Mouse (Mus musculus) heart, embryonic 14.5 days (tissue): ENCODE measurements around the gene Brd3os. TPM values are rescaled to one million over a fixed set of nuclear protein-coding genes. Genes with fewer than 3 reads are reported as not detected.

Experiments used
- ATAC-seq: fragments of 200-750 bp; cut with Nextera tagmentation; 2 replicates; pipeline ENCODE4 v1.8.0; 2017; ENCODE audit warnings: low read depth, moderate TSS enrichment; ENCODE audit not compliant: insufficient number of reproducible peaks, insufficient read depth, low FRiP score
- H3K27ac ChIP-seq, 2 experiments: fragments of 200-500 bp in 1 of 2; fragments of 300-500 bp in 1 of 2; sonication (generic) in 1 of 2; replicated peaks in 1 of 2; 2 replicates each; pipeline ENCODE4 v1.5.1; 2012 to 2014; ENCODE audit warnings: low read depth in 2 of 2, low read length in 2 of 2, control low read depth in 1 of 2, mild to moderate bottlenecking in 1 of 2, mixed read lengths in 1 of 2; ENCODE audit not compliant: control insufficient read depth in 1 of 2, insufficient read depth in 1 of 2
- H3K27me3 ChIP-seq: fragments of 300-500 bp; sonication (generic); 2 replicates; pipeline ENCODE4 v1.6.1; 2014; ENCODE audit warnings: mild to moderate bottlenecking, low read length, control low read depth; ENCODE audit not compliant: control insufficient read depth, insufficient read depth
- H3K36me3 ChIP-seq: fragments of 300-500 bp; sonication (generic); 2 replicates; pipeline ENCODE4 v1.6.1; 2014; ENCODE audit warnings: mild to moderate bottlenecking, control low read depth, low read length, mixed read lengths; ENCODE audit not compliant: control insufficient read depth, insufficient read depth
- H3K4me1 ChIP-seq, 2 experiments: fragments of 200-500 bp in 1 of 2; fragments of 300-500 bp in 1 of 2; sonication (generic) in 1 of 2; 2 replicates each; pipeline ENCODE4 v1.6.1; 2012 to 2014; ENCODE audit warnings: low read length in 2 of 2, control low read depth in 1 of 2, mixed read lengths in 1 of 2; ENCODE audit not compliant: control insufficient read depth in 2 of 2, insufficient read depth in 2 of 2
- H3K4me2 ChIP-seq: fragments of 300-500 bp; sonication (generic); 2 replicates; pipeline ENCODE4 v1.6.1; 2014; ENCODE audit warnings: mild to moderate bottlenecking, low read length
- H3K4me3 ChIP-seq, 2 experiments: fragments of 200-500 bp in 1 of 2; fragments of 300-500 bp in 1 of 2; sonication (generic) in 1 of 2; 2 replicates each; pipeline ENCODE4 v1.5.1; 2012 to 2014; ENCODE audit warnings: low read length in 2 of 2, mild to moderate bottlenecking in 2 of 2, control low read depth in 1 of 2, low read depth in 1 of 2, moderate library complexity in 1 of 2; ENCODE audit not compliant: control insufficient read depth in 1 of 2, insufficient read depth in 1 of 2
- H3K9ac ChIP-seq: fragments of 300-500 bp; sonication (generic); 2 replicates; pipeline ENCODE4 v1.6.1; 2014; ENCODE audit warnings: mild to moderate bottlenecking, low read length
- H3K9me3 ChIP-seq: fragments of 300-500 bp; sonication (generic); 2 replicates; pipeline ENCODE4 v1.6.1; 2016; ENCODE audit warnings: low read length, control low read depth; ENCODE audit not compliant: control insufficient read depth
- WGBS: fragments of 180-500 bp; shearing (Covaris S2); extraction: QIAGEN DNeasy Blood & Tissue Kit; methylation state at CpG from one replicate; pipeline ENCODE4 v1.1.7; 2014; 5-methylcytosine and 5-hydroxymethylcytosine counted together
- polyA plus RNA-seq: library from polyadenylated mRNA; unstranded; fragments of >200 nt; fragmentation: Nextera tagmentation; extraction: Ambion mirVana; gene quantifications from 2 replicates; pipeline ENCODE4 v1.2.1, GENCODE M21; 2014

The Brd3os gene
- polyA plus RNA-seq, 1 experiment from 2014 or later, result 4.6 TPM

- no peaks in the 10 kb centered on the region for H3K4me1 ChIP-seq
- 87% methylated on average over 7 of the region's 7 CpGs for WGBS
- peaks cover 100% of the 10 kb centered on the region for H3K36me3 ChIP-seq
- H3K27me3 ChIP-seq, result no peaks in the 10 kb centered on the region
- no peak overlapping the region for H3K27ac ChIP-seq
- no peaks in the 10 kb centered on the region for H3K9me3 ChIP-seq
- no peak overlapping the region for H3K4me3 ChIP-seq
- ATAC-seq, result no peak
- no peak overlapping the region for H3K4me2 ChIP-seq
- no peak overlapping the region for H3K9ac ChIP-seq
Measured at GRCm38 (mm10) chr2:27459735-27460134, 17.6 kb downstream of the Brd3os start.

- H3K27ac ChIP-seq, result no peak overlapping the region
- H3K36me3 ChIP-seq, result peaks cover 98% of the 10 kb centered on the region
- ATAC-seq, result no peak
- H3K4me1 ChIP-seq, result no peaks in the 10 kb centered on the region
- no peaks in the 10 kb centered on the region for H3K27me3 ChIP-seq
- 89% methylated on average over 5 of the region's 5 CpGs for WGBS
- H3K4me2 ChIP-seq, result no peak overlapping the region
- no peak overlapping the region for H3K9ac ChIP-seq
- no peaks in the 10 kb centered on the region for H3K9me3 ChIP-seq
- no peak overlapping the region for H3K4me3 ChIP-seq
Measured at GRCm38 (mm10) chr2:27460163-27460562, 18.0 kb downstream of the Brd3os start.

- no peaks in the 10 kb centered on the region for H3K9me3 ChIP-seq
- no peak overlapping the region for H3K27ac ChIP-seq
- no peak overlapping the region for H3K4me3 ChIP-seq
- peaks cover 94% of the 10 kb centered on the region for H3K36me3 ChIP-seq
- H3K27me3 ChIP-seq, result no peaks in the 10 kb centered on the region
- no peak overlapping the region for H3K9ac ChIP-seq
- no peak for ATAC-seq
- H3K4me1 ChIP-seq, result no peaks in the 10 kb centered on the region
- 72% methylated on average over 9 of the region's 9 CpGs for WGBS
- H3K4me2 ChIP-seq, result no peak overlapping the region
Measured at GRCm38 (mm10) chr2:27460651-27461050, 18.5 kb downstream of the Brd3os start.

GRCm38 (mm10) chr2:27461881-27462660, 19.9 kb downstream of the Brd3os start:
- Histone ChIP-seq H3K27me3 (no peaks in the 10 kb centered on the region), H3K9me3 (no peaks in the 10 kb centered on the region), H3K4me1 (no peaks in the 10 kb centered on the region), H3K4me2 (no peak overlapping the region), H3K27ac (no peak overlapping the region), H3K4me3 (no peak overlapping the region), H3K36me3 (peaks cover 92% of the 10 kb centered on the region), H3K9ac (no peak overlapping the region)
- no peak for ATAC-seq
- WGBS, result 85% methylated on average over 4 of the region's 4 CpGs

- 96% methylated on average over 4 of the region's 4 CpGs for WGBS
- ATAC-seq, result no peak
Measured at GRCm38 (mm10) chr2:27462901-27463300, 20.8 kb downstream of the Brd3os start.

GRCm38 (mm10) chr2:27469292-27469990, 27.3 kb downstream of the Brd3os start:
- no peak overlapping the region for H3K9ac ChIP-seq
- ATAC-seq, result no peak
- no peak overlapping the region for H3K4me2 ChIP-seq
- 62% methylated on average over 4 of the region's 4 CpGs for WGBS
- H3K4me1 ChIP-seq, result peaks cover 37 to 65% of the 10 kb centered on the region in 2 experiments
- H3K36me3 ChIP-seq, result peaks cover 32% of the 10 kb centered on the region
- no peak overlapping the region for H3K4me3 ChIP-seq
- H3K27ac ChIP-seq, result no peak overlapping the region
- no peaks in the 10 kb centered on the region for H3K9me3 ChIP-seq
- no peaks in the 10 kb centered on the region for H3K27me3 ChIP-seq

More at GRCm38 (mm10) chr2:27462901-27463300, 20.8 kb downstream of the Brd3os start:
- Histone ChIP-seq H3K4me1 (peaks cover 0 to 1% of the 10 kb centered on the region in 2 experiments; a peak in 1 of 4 replicates), H3K9me3 (no peaks in the 10 kb centered on the region), H3K9ac (no peak overlapping the region), H3K27me3 (no peaks in the 10 kb centered on the region), H3K36me3 (peaks cover 85% of the 10 kb centered on the region), H3K4me2 (no peak overlapping the region), H3K4me3 (no peak overlapping the region), H3K27ac (no peak overlapping the region)

- Histone ChIP-seq H3K4me2 (no peak overlapping the region), H3K9ac (no peak overlapping the region), H3K9me3 (no peaks in the 10 kb centered on the region), H3K27ac (no peak overlapping the region), H3K27me3 (no peaks in the 10 kb centered on the region), H3K4me3 (no peak overlapping the region), H3K36me3 (peaks cover 26% of the 10 kb centered on the region), H3K4me1 (peaks cover 37 to 65% of the 10 kb centered on the region in 2 experiments)
- ATAC-seq, result no peak
- 65% methylated on average over 3 of the region's 3 CpGs for WGBS
Measured at GRCm38 (mm10) chr2:27469991-27470355, 27.8 kb downstream of the Brd3os start.
